Mouse (Mus musculus) ES-E14 (cell line): ENCODE results near the gene Eepd1.

Source experiments
- MAFK ChIP-seq: IDR thresholded peaks from 2 replicates; pipeline ENCODE4 v1.6.1; 2014; ENCODE audit warnings: mild to moderate bottlenecking, low read depth, low read length, inconsistent platforms; ENCODE audit not compliant: insufficient read depth
- ZNF384 ChIP-seq: IDR thresholded peaks from 2 replicates; pipeline ENCODE4 v1.6.1; 2012; ENCODE audit warnings: low read depth, low read length, inconsistent platforms

- TF ChIP-seq MAFK: no peak
- TF ChIP-seq ZNF384: no peak
These were observed 37.8 kb upstream of the Eepd1 start for GRCm38 (mm10) chr9:25443546-25443945.
